Mouse (Mus musculus) liver, adult 2 months (tissue): ENCODE measurements around the gene Chd6. TPM values are rescaled to one million over a fixed set of nuclear protein-coding genes. Genes with fewer than 3 reads are reported as not detected.
A peak's percentile ranks its signal among the peaks of the same experiment; 100 is the strongest.

ENCODE experiments used
- DNase-seq: peaks from one replicate; pipeline ENCODE4 v3.0.0-alpha.2; 2011; ENCODE audit warnings: low read depth, low spot score; ENCODE audit errors: extremely low read depth
- H3K27ac ChIP-seq: fragments of 200-500 bp; replicated peaks from 2 replicates; pipeline ENCODE4 v1.5.1; 2012; ENCODE audit warnings: low read depth, mild to moderate bottlenecking, control low read depth, inconsistent platforms, low read length; ENCODE audit not compliant: insufficient read depth
- H3K27me3 ChIP-seq: fragments of 200-500 bp; 2 replicates; pipeline ENCODE4 v1.6.1; 2012; ENCODE audit warnings: mild to moderate bottlenecking, moderate library complexity, low read length, inconsistent platforms; ENCODE audit not compliant: control insufficient read depth, insufficient read depth
- H3K36me3 ChIP-seq: fragments of 200-500 bp; 2 replicates; pipeline ENCODE4 v1.6.1; 2012; ENCODE audit warnings: low read length, inconsistent platforms; ENCODE audit not compliant: control insufficient read depth, insufficient read depth
- H3K4me1 ChIP-seq: fragments of 200-500 bp; 2 replicates; pipeline ENCODE4 v1.6.1; 2011; ENCODE audit warnings: low read length; ENCODE audit not compliant: control insufficient read depth, insufficient read depth
- H3K4me3 ChIP-seq: fragments of 200-500 bp; 2 replicates; pipeline ENCODE4 v1.5.1; 2011; ENCODE audit warnings: low read depth, mild to moderate bottlenecking, control low read depth, low read length, moderate library complexity; ENCODE audit not compliant: insufficient read depth
- H3K79me2 ChIP-seq: fragments of 200-500 bp; 2 replicates; pipeline ENCODE4 v1.6.1; 2012; ENCODE audit warnings: inconsistent platforms, mild to moderate bottlenecking, low read length, moderate library complexity; ENCODE audit not compliant: control insufficient read depth, insufficient read depth
- H3K9ac ChIP-seq: fragments of 200-500 bp; 2 replicates; pipeline ENCODE4 v1.6.1; 2012; ENCODE audit warnings: low read depth, mild to moderate bottlenecking, control low read depth, inconsistent platforms, low read length
- CTCF ChIP-seq: fragments of 200-500 bp; IDR thresholded peaks from 2 replicates; pipeline ENCODE4 v1.5.1; 2011; ENCODE audit warnings: low read depth, low read length, control low read depth
- POLR2A ChIP-seq: fragments of 200-500 bp; IDR thresholded peaks from 2 replicates; pipeline ENCODE4 v1.6.1; 2011; ENCODE audit warnings: low read length, control low read depth; ENCODE audit not compliant: insufficient read depth; ENCODE audit errors: extremely low read depth
- WGBS: fragments of 180-500 bp; shearing (Covaris S2); methylation state at CpG from one replicate; pipeline ENCODE4 v1.1.7; 2018; 5-methylcytosine and 5-hydroxymethylcytosine counted together
- polyA plus RNA-seq: library from polyadenylated mRNA; depleted of rRNA; stranded (reverse); fragments of >200 nt; gene quantifications from 2 replicates; pipeline ENCODE4 v1.2.3, GENCODE M21; 2012
- total RNA-seq: library from RNA; depleted of rRNA; stranded (reverse); fragments of >200 nt; gene quantifications from 2 replicates; pipeline ENCODE4 v1.2.3, GENCODE M21; 2014

The Chd6 gene
- total and polyA plus RNA-seq, 2 experiments: 3.9 to 13.6 TPM

- no peak overlapping the region for H3K27ac ChIP-seq
- no peaks in the 10 kb centered on the region for H3K27me3 ChIP-seq
- DNase-seq: no peak
- H3K79me2 ChIP-seq: no peaks in the 10 kb centered on the region; the same call in 1 of the 2 replicates
- peaks cover 3% of the 10 kb centered on the region; the same call in 1 of the 2 replicates for H3K4me1 ChIP-seq
- no peak for TF ChIP-seq CTCF
- TF ChIP-seq POLR2A: no peak
- WGBS: 92% methylated on average over 8 of the region's 8 CpGs
- no peak overlapping the region for H3K9ac ChIP-seq
- H3K36me3 ChIP-seq: peaks cover 19% of the 10 kb centered on the region
- H3K4me3 ChIP-seq: no peak overlapping the region
These were observed 64.2 kb downstream of the Chd6 start for GRCm38 (mm10) chr2:161044492-161045201.

GRCm38 (mm10) chr2:161042874-161043273 is 66.0 kb downstream of the Chd6 start:
- Histone ChIP-seq H3K36me3 (peaks cover 26% of the 10 kb centered on the region), H3K79me2 (no peaks in the 10 kb centered on the region; the same call in 1 of the 2 replicates), H3K27me3 (no peaks in the 10 kb centered on the region), H3K27ac (no peak overlapping the region), H3K4me3 (no peak overlapping the region), H3K9ac (no peak overlapping the region), H3K4me1 (no peaks in the 10 kb centered on the region)
- WGBS: 72% methylated on average over 3 of the region's 3 CpGs
- peak; percentile 40; the same call in 1 of the 2 replicates for TF ChIP-seq CTCF
- TF ChIP-seq POLR2A: no peak
- no peak for DNase-seq

DNA sequence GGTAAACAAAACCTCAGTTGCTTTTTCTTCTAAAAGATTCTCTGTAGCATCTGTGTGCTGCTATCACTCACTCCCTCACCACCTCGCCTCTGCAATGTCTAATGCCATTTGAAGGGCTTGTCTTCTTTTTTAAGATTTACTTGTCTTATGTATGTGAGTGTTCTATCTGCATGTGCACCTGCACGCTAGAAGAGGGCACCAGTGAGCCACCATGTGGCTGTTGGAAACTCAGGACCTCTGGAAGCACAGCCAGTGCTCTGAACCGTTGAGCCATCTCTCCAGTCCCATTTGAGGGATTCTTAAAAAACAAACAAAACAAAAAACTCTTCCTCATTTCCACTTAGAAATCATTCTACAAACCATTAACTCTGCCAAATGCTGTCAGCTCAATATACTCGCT is 68.1 kb downstream of the Chd6 start:
- H3K36me3 ChIP-seq: peaks cover 27% of the 10 kb centered on the region

DNA sequence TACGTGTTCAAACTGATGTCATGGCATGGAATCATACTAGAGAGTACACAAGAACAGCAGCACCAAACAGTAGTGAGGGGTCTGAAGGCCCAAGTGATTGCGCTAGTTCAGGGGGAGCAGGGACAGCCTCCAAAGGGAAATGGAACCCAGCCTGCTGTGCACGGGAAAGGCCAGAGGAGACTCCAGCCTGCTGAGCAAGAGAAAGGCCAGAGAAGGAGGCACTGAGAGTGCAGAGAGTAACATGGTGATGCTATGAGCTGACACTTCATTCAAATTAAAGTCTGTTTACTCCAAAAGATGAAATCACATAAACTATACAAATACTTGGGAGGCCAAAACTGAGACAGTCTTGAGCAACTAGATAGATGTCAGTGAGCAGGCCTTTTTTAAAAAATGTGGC is 71.1 kb downstream of the Chd6 start:
- Histone ChIP-seq H3K4me3 (no peak overlapping the region), H3K4me1 (no peaks in the 10 kb centered on the region), H3K27ac (no peak overlapping the region), H3K27me3 (no peaks in the 10 kb centered on the region), H3K36me3 (peaks cover 27% of the 10 kb centered on the region), H3K79me2 (no peaks in the 10 kb centered on the region), H3K9ac (no peak overlapping the region)
- DNase-seq: no peak
- 91% methylated on average over 3 of the region's 3 CpGs for WGBS
- TF ChIP-seq CTCF: no peak
- no peak for TF ChIP-seq POLR2A

More for the DNA sequence above, 68.1 kb downstream of the Chd6 start:
- Histone ChIP-seq H3K27me3 (no peaks in the 10 kb centered on the region), H3K9ac (no peak overlapping the region), H3K79me2 (no peaks in the 10 kb centered on the region; the same call in 1 of the 2 replicates), H3K4me3 (no peak overlapping the region), H3K27ac (no peak overlapping the region), H3K4me1 (no peaks in the 10 kb centered on the region)
- no peak for TF ChIP-seq POLR2A
- peak; percentile 47; the same call in 1 of the 2 replicates for TF ChIP-seq CTCF
- WGBS: 75% methylated on average over 4 of the region's 4 CpGs
- DNase-seq: peak; percentile 17

- Histone ChIP-seq H3K79me2 (no peaks in the 10 kb centered on the region), H3K36me3 (peaks cover 31% of the 10 kb centered on the region), H3K9ac (no peak overlapping the region), H3K27me3 (no peaks in the 10 kb centered on the region), H3K27ac (no peak overlapping the region), H3K4me1 (no peaks in the 10 kb centered on the region), H3K4me3 (no peak overlapping the region)
- peak; percentile 23 for DNase-seq
- TF ChIP-seq CTCF (no peak), POLR2A (no peak)
These were observed 75.7 kb downstream of the Chd6 start for GRCm38 (mm10) chr2:161033141-161033540.

DNA sequence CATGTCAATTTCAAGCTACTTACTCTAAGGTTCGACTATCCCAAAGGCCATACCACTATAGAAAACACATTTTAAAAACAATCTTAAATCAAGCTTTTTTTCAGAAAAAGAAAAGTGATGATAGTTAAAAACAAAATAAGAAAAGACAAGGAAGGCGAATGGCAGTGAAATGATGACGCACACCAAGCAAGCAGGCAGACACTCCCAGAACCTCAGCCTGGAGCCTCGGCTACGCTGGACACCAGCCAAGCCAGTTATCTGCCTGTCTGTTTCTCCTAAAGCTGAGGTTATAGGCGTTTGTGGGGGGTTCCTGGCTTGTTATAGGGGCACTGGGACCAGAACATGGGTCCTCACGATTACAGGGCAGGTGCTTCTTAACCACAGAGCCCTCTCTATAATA is 76.5 kb downstream of the Chd6 start:
- H3K36me3 ChIP-seq: peaks cover 33% of the 10 kb centered on the region
- H3K4me3 ChIP-seq: no peak overlapping the region
- no peak overlapping the region for H3K9ac ChIP-seq
- TF ChIP-seq CTCF (no peak), POLR2A (no peak)
- WGBS: 85% methylated on average over 7 of the region's 7 CpGs
- H3K27ac ChIP-seq: no peak overlapping the region
- no peaks in the 10 kb centered on the region for H3K27me3 ChIP-seq
- DNase-seq: no peak
- no peaks in the 10 kb centered on the region for H3K4me1 ChIP-seq
- H3K79me2 ChIP-seq: no peaks in the 10 kb centered on the region
